Mouse (Mus musculus) lung, embryonic 16.5 days (tissue): ENCODE data around the gene Aldh1a2. TPM values are rescaled to one million over a fixed set of nuclear protein-coding genes. Genes with fewer than 3 reads are reported as not detected.

Source experiments
- ATAC-seq: fragments of 200-750 bp; cut with Nextera tagmentation; 2 replicates; pipeline ENCODE4 v1.8.0; 2017; ENCODE audit warnings: low read depth, mild to moderate bottlenecking, moderate library complexity
- H3K27ac ChIP-seq: fragments of 300-500 bp; sonication (generic); 2 replicates; pipeline ENCODE4 v1.5.1; 2014; ENCODE audit warnings: mild to moderate bottlenecking, control low read depth, low read length
- H3K27me3 ChIP-seq: fragments of 300-500 bp; sonication (generic); 2 replicates; pipeline ENCODE4 v1.6.1; 2014; ENCODE audit warnings: low read depth, low read length, mixed read lengths; ENCODE audit not compliant: control insufficient read depth, insufficient read depth
- H3K36me3 ChIP-seq: fragments of 300-500 bp; sonication (generic); 2 replicates; pipeline ENCODE4 v1.6.1; 2014; ENCODE audit warnings: low read length; ENCODE audit not compliant: control insufficient read depth, insufficient read depth
- H3K4me1 ChIP-seq: fragments of 300-500 bp; sonication (generic); replicated peaks from 2 replicates; pipeline ENCODE4 v1.6.1; 2014; ENCODE audit warnings: low read length, mixed read lengths; ENCODE audit not compliant: control insufficient read depth, insufficient read depth
- H3K4me2 ChIP-seq: fragments of 300-500 bp; sonication (generic); 2 replicates; pipeline ENCODE4 v1.6.1; 2014; ENCODE audit warnings: low read depth, low read length, control low read depth
- H3K4me3 ChIP-seq: fragments of 300-500 bp; sonication (generic); 2 replicates; pipeline ENCODE4 v1.5.1; 2014; ENCODE audit warnings: mild to moderate bottlenecking, low read length, control low read depth
- H3K9ac ChIP-seq: fragments of 300-500 bp; sonication (generic); 2 replicates; pipeline ENCODE4 v1.6.1; 2014; ENCODE audit warnings: low read length, control low read depth
- H3K9me3 ChIP-seq: fragments of 300-500 bp; sonication (generic); 2 replicates; pipeline ENCODE4 v1.6.1; 2016; ENCODE audit warnings: low read length; ENCODE audit not compliant: control insufficient read depth
- WGBS: fragments of 180-500 bp; shearing (Covaris S2); extraction: QIAGEN DNeasy Blood & Tissue Kit; methylation state at CpG from one replicate; pipeline ENCODE4 v1.1.7; 2014; 5-methylcytosine and 5-hydroxymethylcytosine counted together
- polyA plus RNA-seq: library from polyadenylated mRNA; unstranded; fragments of >200 nt; fragmentation: Nextera tagmentation; extraction: Ambion mirVana; gene quantifications from 2 replicates; pipeline ENCODE4 v1.2.1, GENCODE M21; 2015

Gene Aldh1a2
- polyA plus RNA-seq, 1 experiment from 2014 or later: 30.6 TPM

- Histone ChIP-seq H3K4me3 (no peak overlapping the region), H3K9me3 (no peaks in the 10 kb centered on the region), H3K36me3 (no peaks in the 10 kb centered on the region), H3K4me1 (no peaks in the 10 kb centered on the region), H3K9ac (no peak overlapping the region), H3K4me2 (no peak overlapping the region), H3K27me3 (no peaks in the 10 kb centered on the region), H3K27ac (no peak overlapping the region)
- 80% methylated on average over 3 of the region's 3 CpGs for WGBS
- ATAC-seq: no peak
Observed at GRCm38 (mm10) chr9:71315960-71316359, 100.4 kb downstream of the Aldh1a2 start.

DNA sequence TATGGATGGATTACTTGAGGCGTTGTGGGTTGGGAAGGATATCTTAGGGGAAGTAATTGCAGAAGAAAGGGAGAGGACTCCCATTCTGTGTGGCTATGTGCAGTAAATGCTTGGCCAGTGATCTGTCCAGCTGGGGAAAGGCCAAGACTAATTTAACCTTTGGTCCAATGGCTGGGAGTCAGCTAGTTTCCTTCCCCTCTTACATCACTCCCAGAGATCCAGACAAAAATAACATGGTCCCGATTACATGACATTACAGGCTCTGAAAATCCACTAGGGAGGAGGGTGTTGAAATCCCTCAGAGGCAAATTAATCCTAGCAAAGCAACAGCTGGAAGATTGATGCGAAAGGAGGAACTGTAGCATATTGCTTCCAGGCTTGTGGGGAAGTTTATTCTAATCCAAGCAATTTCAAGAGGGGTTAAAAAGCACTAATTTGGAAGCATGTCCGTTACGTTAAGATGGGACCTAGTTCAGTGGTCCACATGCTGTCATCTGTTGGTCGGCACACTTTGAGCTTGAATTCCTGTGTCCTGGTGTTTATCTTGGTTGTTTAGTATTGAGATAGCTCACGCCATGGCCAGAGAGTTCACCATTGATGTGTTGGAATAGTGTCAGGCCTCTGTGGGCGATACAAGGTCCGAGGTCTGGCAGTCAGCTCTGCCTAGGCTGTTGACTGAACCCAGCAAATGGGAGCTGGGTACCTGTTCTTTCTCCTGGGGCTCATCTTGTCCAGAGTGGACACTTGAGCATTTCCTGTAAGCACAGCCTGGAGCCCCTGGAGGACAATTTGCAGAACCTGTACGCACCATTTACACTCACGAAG lies 101.7 kb downstream of the Aldh1a2 start:
- Histone ChIP-seq H3K36me3 (no peaks in the 10 kb centered on the region), H3K9me3 (no peaks in the 10 kb centered on the region), H3K4me2 (no peak overlapping the region), H3K9ac (no peak overlapping the region), H3K27me3 (no peaks in the 10 kb centered on the region), H3K4me1 (peaks cover 7% of the 10 kb centered on the region), H3K27ac (no peak overlapping the region), H3K4me3 (no peak overlapping the region)
- ATAC-seq: peak; percentile 68
- 59% methylated on average over 11 of the region's 11 CpGs for WGBS

DNA sequence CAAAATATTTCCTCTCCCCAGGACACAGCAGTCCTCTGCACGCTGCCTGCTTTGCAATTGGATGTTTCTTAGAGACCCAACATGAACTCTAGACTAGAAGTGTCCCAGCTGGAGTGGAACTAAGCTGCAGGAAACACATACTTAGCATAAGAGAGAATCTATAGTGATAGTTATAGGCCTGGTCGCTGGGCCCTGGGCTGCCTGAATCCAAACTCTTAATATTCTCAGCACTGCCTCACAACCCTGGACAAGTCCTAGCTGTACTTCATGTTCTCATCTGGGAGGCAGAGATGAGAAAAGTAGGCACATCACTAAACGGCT lies 102.3 kb downstream of the Aldh1a2 start:
- no peak overlapping the region for H3K4me3 ChIP-seq
- H3K27me3 ChIP-seq: no peaks in the 10 kb centered on the region
- ATAC-seq: no peak
- 71% methylated on average over 3 of the region's 3 CpGs for WGBS
- H3K9ac ChIP-seq: no peak overlapping the region
- no peaks in the 10 kb centered on the region for H3K36me3 ChIP-seq
- H3K4me1 ChIP-seq: peaks cover 7% of the 10 kb centered on the region
- H3K27ac ChIP-seq: no peak overlapping the region
- no peak overlapping the region for H3K4me2 ChIP-seq
- H3K9me3 ChIP-seq: no peaks in the 10 kb centered on the region

- Histone ChIP-seq H3K27me3 (no peaks in the 10 kb centered on the region), H3K9ac (no peak overlapping the region), H3K4me3 (no peak overlapping the region), H3K4me1 (peaks cover 7% of the 10 kb centered on the region), H3K36me3 (no peaks in the 10 kb centered on the region), H3K9me3 (no peaks in the 10 kb centered on the region), H3K4me2 (no peak overlapping the region), H3K27ac (no peak overlapping the region)
- WGBS: 85% methylated on average over 5 of the region's 5 CpGs
- ATAC-seq: no peak
Observed at GRCm38 (mm10) chr9:71319776-71320175, 104.2 kb downstream of the Aldh1a2 start.

DNA sequence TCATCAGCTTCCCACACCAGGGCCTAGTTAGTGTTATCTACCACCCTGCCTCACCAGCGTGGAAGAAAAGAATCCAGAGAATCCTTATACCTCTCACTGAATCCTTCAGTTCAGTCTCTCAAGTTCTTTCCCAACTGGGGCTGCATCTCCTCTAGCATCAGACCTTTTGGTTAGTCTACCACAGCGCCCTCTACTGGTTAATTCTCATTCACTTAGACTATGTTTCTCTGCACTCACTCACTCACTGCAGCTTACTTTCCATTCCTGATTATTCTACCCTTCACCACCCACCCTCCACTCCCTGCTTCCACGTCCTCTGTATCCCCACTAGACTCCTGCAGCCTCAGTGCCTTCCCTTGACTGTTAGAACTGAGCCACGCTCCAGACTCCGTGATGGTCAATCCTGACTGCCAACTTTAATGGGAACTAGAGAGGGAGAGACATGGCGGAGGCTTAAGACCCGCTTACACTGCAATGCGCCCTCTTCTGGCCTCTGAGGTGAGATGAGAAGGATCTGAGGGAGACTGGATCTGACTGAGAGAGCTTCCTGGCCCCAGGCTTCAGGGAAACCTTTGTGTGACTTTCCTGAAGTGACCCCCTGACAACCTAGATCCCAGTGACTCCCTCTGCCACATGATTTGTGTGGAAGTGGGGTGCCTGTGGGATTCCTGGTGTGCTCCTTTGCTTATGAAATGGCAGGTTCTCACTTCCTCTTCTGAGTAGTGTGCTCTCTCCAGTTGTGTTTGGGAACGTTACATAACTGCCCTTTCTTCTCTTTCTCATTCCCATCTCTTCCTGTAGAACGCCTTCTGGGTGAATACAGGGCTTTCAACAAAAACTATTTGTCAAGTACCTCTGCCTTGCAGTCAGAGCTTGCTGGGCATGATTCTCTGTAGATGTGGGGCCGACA lies 104.9 kb downstream of the Aldh1a2 start:
- WGBS: 56% methylated on average over 11 of the region's 11 CpGs
- Histone ChIP-seq H3K9ac (no peak overlapping the region), H3K36me3 (no peaks in the 10 kb centered on the region), H3K9me3 (no peaks in the 10 kb centered on the region), H3K4me1 (peaks cover 7% of the 10 kb centered on the region), H3K27ac (no peak overlapping the region), H3K27me3 (no peaks in the 10 kb centered on the region), H3K4me2 (no peak overlapping the region), H3K4me3 (no peak overlapping the region)
- no peak for ATAC-seq

GRCm38 (mm10) chr9:71321436-71321835 lies 105.8 kb downstream of the Aldh1a2 start:
- 22% methylated on average over 7 of the region's 7 CpGs for WGBS
- Histone ChIP-seq H3K4me1 (peaks cover 7% of the 10 kb centered on the region), H3K4me2 (no peak overlapping the region), H3K4me3 (no peak overlapping the region), H3K9me3 (no peaks in the 10 kb centered on the region), H3K27ac (peak overlapping the region; percentile 30; the same call in 1 of the 2 replicates), H3K27me3 (no peaks in the 10 kb centered on the region), H3K36me3 (no peaks in the 10 kb centered on the region), H3K9ac (no peak overlapping the region)
- peak; percentile 33; the same call in 1 of the 2 replicates for ATAC-seq

GRCm38 (mm10) chr9:71321871-71322270 lies 106.3 kb downstream of the Aldh1a2 start:
- Histone ChIP-seq H3K27me3 (no peaks in the 10 kb centered on the region), H3K9ac (no peak overlapping the region), H3K36me3 (no peaks in the 10 kb centered on the region), H3K4me1 (peaks cover 7% of the 10 kb centered on the region), H3K4me2 (no peak overlapping the region), H3K4me3 (no peak overlapping the region), H3K27ac (peak overlapping the region; percentile 30; the same call in 1 of the 2 replicates), H3K9me3 (no peaks in the 10 kb centered on the region)
- ATAC-seq: peak; percentile 46; the same call in 1 of the 2 replicates
- 50% methylated on average over 6 of the region's 6 CpGs for WGBS

- Histone ChIP-seq H3K27me3 (no peaks in the 10 kb centered on the region), H3K4me2 (no peak overlapping the region), H3K9ac (no peak overlapping the region), H3K9me3 (no peaks in the 10 kb centered on the region), H3K36me3 (no peaks in the 10 kb centered on the region), H3K4me1 (peaks cover 7% of the 10 kb centered on the region), H3K27ac (no peak overlapping the region), H3K4me3 (no peak overlapping the region)
- ATAC-seq: no peak
- WGBS: 38% methylated on average over 1 of the region's 1 CpGs
Observed at GRCm38 (mm10) chr9:71323303-71323952, 107.8 kb downstream of the Aldh1a2 start.

DNA sequence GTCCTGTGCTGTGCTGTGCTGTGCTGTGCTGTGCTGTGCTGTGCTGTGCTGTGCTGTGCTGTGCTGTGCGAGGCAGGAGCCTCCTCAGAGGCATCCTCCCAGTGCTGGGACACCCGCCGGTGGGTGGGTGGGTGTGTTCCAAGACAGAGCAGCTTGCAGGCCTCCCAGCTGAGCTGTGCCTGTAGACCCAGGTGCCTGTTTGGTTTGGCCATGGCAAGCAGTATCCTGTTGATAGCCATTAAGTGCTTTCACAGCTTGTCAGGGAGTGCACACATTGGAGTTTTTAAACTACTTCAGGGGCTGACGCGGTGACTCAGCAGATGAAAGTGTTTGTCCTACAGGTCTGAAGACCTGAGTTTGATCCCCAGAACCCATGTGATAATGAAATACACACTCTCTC lies 108.5 kb downstream of the Aldh1a2 start:
- 42% methylated on average over 5 of the region's 5 CpGs for WGBS
- ATAC-seq: peak; percentile 51
- H3K36me3 ChIP-seq: no peaks in the 10 kb centered on the region
- peaks cover 7% of the 10 kb centered on the region for H3K4me1 ChIP-seq
- no peak overlapping the region for H3K4me2 ChIP-seq
- H3K27ac ChIP-seq: no peak overlapping the region
- no peak overlapping the region for H3K9ac ChIP-seq
- no peak overlapping the region for H3K4me3 ChIP-seq
- H3K27me3 ChIP-seq: no peaks in the 10 kb centered on the region
- no peaks in the 10 kb centered on the region for H3K9me3 ChIP-seq
